Mouse (Mus musculus): ENCODE measurements at regions not wholly inside any gene's neighbourhood (a gene's known extent, or its start where the extent isn't known, plus 50 kb on each side); places are given as distances from the start of the nearest gene placed in this dataset.

GRCm38 (mm10) chr15:52095629-52096190 lies 1789.0 kb upstream of the Gm7489 start:
- in situ Hi-C loops (cut with MboI; ENCODE audit: low sequenced_read_pairs): no loop called here

GRCm38 (mm10) chr15:52108761-52109160 lies 1775.9 kb upstream of the Gm7489 start:
- in situ Hi-C loops (cut with MboI; ENCODE audit: low sequenced_read_pairs): no loop called here

- in situ Hi-C loops (cut with MboI; ENCODE audit: low sequenced_read_pairs): no loop called here
Measured at GRCm38 (mm10) chr15:52114368-52115036, 1770.2 kb upstream of the Gm7489 start.

GRCm38 (mm10) chr15:52136693-52137092 lies 1748.0 kb upstream of the Gm7489 start:
- in situ Hi-C loops (cut with MboI; ENCODE audit: low sequenced_read_pairs): no loop called here

GRCm38 (mm10) chr15:52153421-52153820 lies 1731.3 kb upstream of the Gm7489 start:
- in situ Hi-C loops (cut with MboI; ENCODE audit: low sequenced_read_pairs): loop anchor here (25.0 kb wide), 1 partner anchor 416 kb away; no protein-coding TSS in a partner anchor

- in situ Hi-C loops (cut with MboI; ENCODE audit: low sequenced_read_pairs): loop anchor here (5.0 to 25.0 kb wide), 2 partner anchors 243 to 418 kb away; no protein-coding TSS in a partner anchor
Measured at GRCm38 (mm10) chr15:52155784-52156183, 1728.9 kb upstream of the Gm7489 start.

- in situ Hi-C loops (cut with MboI; ENCODE audit: low sequenced_read_pairs): loop anchor here (5.0 to 25.0 kb wide), 2 partner anchors 244 to 419 kb away; no protein-coding TSS in a partner anchor
Measured at GRCm38 (mm10) chr15:52156779-52157178, 1727.9 kb upstream of the Gm7489 start.

GRCm38 (mm10) chr15:52160181-52161088 lies 1724.3 kb upstream of the Gm7489 start:
- in situ Hi-C loops (cut with MboI; ENCODE audit: low sequenced_read_pairs): loop anchor here (25.0 kb wide), 1 partner anchor 423 kb away; no protein-coding TSS in a partner anchor

GRCm38 (mm10) chr15:52161089-52161442 lies 1723.6 kb upstream of the Gm7489 start:
- in situ Hi-C loops (cut with MboI; ENCODE audit: low sequenced_read_pairs): loop anchor here (25.0 kb wide), 1 partner anchor 424 kb away; no protein-coding TSS in a partner anchor

- in situ Hi-C loops (cut with MboI; ENCODE audit: low sequenced_read_pairs): loop anchor here (25.0 kb wide), 1 partner anchor 424 kb away; no protein-coding TSS in a partner anchor
Measured at GRCm38 (mm10) chr15:52161568-52162316, 1723.0 kb upstream of the Gm7489 start.

- in situ Hi-C loops (cut with MboI; ENCODE audit: low sequenced_read_pairs): loop anchor here (25.0 kb wide), 1 partner anchor 429 kb away; no protein-coding TSS in a partner anchor
Measured at GRCm38 (mm10) chr15:52166144-52166543, 1718.6 kb upstream of the Gm7489 start.

- in situ Hi-C loops (cut with MboI; ENCODE audit: low sequenced_read_pairs): loop anchor here (25.0 kb wide), 1 partner anchor 430 kb away; no protein-coding TSS in a partner anchor
Measured at GRCm38 (mm10) chr15:52166595-52167443, 1717.9 kb upstream of the Gm7489 start.

GRCm38 (mm10) chr15:52167811-52168210 lies 1716.9 kb upstream of the Gm7489 start:
- in situ Hi-C loops (cut with MboI; ENCODE audit: low sequenced_read_pairs): loop anchor here (25.0 kb wide), 1 partner anchor 431 kb away; no protein-coding TSS in a partner anchor

- in situ Hi-C loops (cut with MboI; ENCODE audit: low sequenced_read_pairs): no loop called here
Measured at GRCm38 (mm10) chr15:52176951-52177350, 1707.8 kb upstream of the Gm7489 start.

- in situ Hi-C loops (cut with MboI; ENCODE audit: low sequenced_read_pairs): no loop called here
Measured at GRCm38 (mm10) chr15:52178668-52179067, 1706.0 kb upstream of the Gm7489 start.

GRCm38 (mm10) chr15:52179379-52179778 lies 1705.3 kb upstream of the Gm7489 start:
- in situ Hi-C loops (cut with MboI; ENCODE audit: low sequenced_read_pairs): no loop called here

GRCm38 (mm10) chr15:52191176-52191575 lies 1693.5 kb upstream of the Gm7489 start:
- in situ Hi-C loops (cut with MboI; ENCODE audit: low sequenced_read_pairs): no loop called here

- in situ Hi-C loops (cut with MboI; ENCODE audit: low sequenced_read_pairs): no loop called here
Measured at GRCm38 (mm10) chr15:52207271-52207670, 1677.4 kb upstream of the Gm7489 start.

GRCm38 (mm10) chr15:52232442-52232841 lies 1652.3 kb upstream of the Gm7489 start:
- in situ Hi-C loops (cut with MboI; ENCODE audit: low sequenced_read_pairs): no loop called here
